9 mouse cellular contexts compared by ENCODE assay signal in genomic region chr7:144238409-144238808, GRCm38 (mm10).
DNase-seq lines count a peak whose midpoint lies in the region; ATAC-seq and TF ChIP-seq lines count a peak whose summit lies in the region.
"Had no signal": no experiment of that assay in that cellular context is flagged by ENCODE, and none has a peak within 500 bp of the region (broad histone marks: within the 10 kb centered on the region; RNA-seq: fewer than 3 reads in every experiment).

No protein-coding gene starts in this region.

- no peak for ATAC-seq in lung, embryonic 14.5 days (ENCODE audit: insufficient read depth)
- ATAC-seq in embryonic facial prominence, embryonic 14.5 days (ENCODE audit: low read depth): no peak
- no peak for ATAC-seq in cerebellum, adult (ENCODE audit: insufficient number of reproducible peaks, low FRiP score, low TSS enrichment)

- no peak for TF ChIP-seq POLR2A in lung, adult 2 months (IDR thresholded peaks at IDR 0.05; ENCODE audit: borderline replicate concordance, extremely low read depth, low read depth, low read length)
- no peak for TF ChIP-seq POLR2A in olfactory bulb, adult 2 months (IDR thresholded peaks at IDR 0.05; ENCODE audit: insufficient read depth, low read depth, low read length)

- no peaks in the 10 kb centered on the region for H3K27me3 ChIP-seq in lung, embryonic 14.5 days (ENCODE audit: insufficient read depth, low read length)
- H3K27me3 ChIP-seq in embryonic facial prominence, embryonic 14.5 days (replicated peaks; ENCODE audit: control insufficient read depth, insufficient read depth, low read length): no peaks in the 10 kb centered on the region

- TF ChIP-seq CTCF in lung, embryonic 14.5 days (IDR thresholded peaks at IDR 0.05; ENCODE audit: low read depth): no peak
- no peak for TF ChIP-seq CTCF in lung, adult 2 months (IDR thresholded peaks at IDR 0.05; ENCODE audit: insufficient read depth, low read length)
- TF ChIP-seq CTCF in olfactory bulb, adult 2 months (IDR thresholded peaks at IDR 0.05; ENCODE audit: insufficient read depth, low read depth, low read length): no peak

- H3K36me3 ChIP-seq in lung, embryonic 14.5 days (ENCODE audit: insufficient read depth): no peaks in the 10 kb centered on the region
- no peaks in the 10 kb centered on the region for H3K36me3 ChIP-seq in embryonic facial prominence, embryonic 14.5 days (ENCODE audit: control insufficient read depth, insufficient read depth, low read length)

- H3K4me3 ChIP-seq in lung, embryonic 14.5 days (ENCODE audit: low read depth, low read length): no peak overlapping the region
- no peak overlapping the region for H3K4me3 ChIP-seq in lung, adult 2 months (replicated peaks; ENCODE audit: extremely low read depth, low read depth, low read length)
- H3K4me3 ChIP-seq in embryonic facial prominence, embryonic 14.5 days (ENCODE audit: low read depth, low read length): no peak overlapping the region
- peak overlapping the region; percentile 72 for H3K4me3 ChIP-seq in olfactory bulb, adult 2 months (ENCODE audit: insufficient read depth, low read depth, low read length)
- H3K4me3 ChIP-seq: megakaryocyte, embryonic 14.5 days had no signal

- no peak overlapping the region for H3K27ac ChIP-seq in lung, embryonic 14.5 days (ENCODE audit: low read depth)
- no peak overlapping the region for H3K27ac ChIP-seq in embryonic facial prominence, embryonic 14.5 days (replicated peaks; ENCODE audit: low read depth, low read length)
- H3K27ac ChIP-seq in olfactory bulb, adult 2 months (ENCODE audit: insufficient read depth, low read depth, low read length): peak overlapping the region; percentile 97

- H3K9ac ChIP-seq in lung, embryonic 14.5 days: no peak overlapping the region
- no peak overlapping the region for H3K9ac ChIP-seq in embryonic facial prominence, embryonic 14.5 days (ENCODE audit: low read depth, low read length)

- WGBS in lung, embryonic 14.5 days: 16% methylated on average over 12 of the region's 12 CpGs
- WGBS in lung, adult 2 months: 27% methylated on average over 12 of the region's 12 CpGs
- WGBS in embryonic facial prominence, embryonic 14.5 days: 21% methylated on average over 12 of the region's 12 CpGs
- 9% methylated on average over 12 of the region's 12 CpGs for WGBS in olfactory bulb, adult 2 months

- DNase-seq in lung, embryonic 14.5 days: peak; percentile 78
- DNase-seq in lung, adult 2 months: no peak
- DNase-seq in embryonic facial prominence, embryonic 14.5 days (ENCODE audit: low spot score): peak; percentile 81
- peak; percentile 49 to 63 for DNase-seq in layer of hippocampus, postnatal 10 days (ENCODE audit: low spot score in 2 of 2)
- DNase-seq in thymus, postnatal 0 days (ENCODE audit: low spot score): no peak
- no peak for DNase-seq in ovary, postnatal 36 days (ENCODE audit: low spot score)

- no peaks in the 10 kb centered on the region for H3K9me3 ChIP-seq in lung, embryonic 14.5 days (ENCODE audit: low read depth, low read length)
- no peaks in the 10 kb centered on the region for H3K9me3 ChIP-seq in embryonic facial prominence, embryonic 14.5 days (ENCODE audit: control insufficient read depth, low read length)

- H3K4me1 ChIP-seq in lung, embryonic 14.5 days (ENCODE audit: insufficient read depth): no peaks in the 10 kb centered on the region; the same call in 1 of the 2 replicates
- H3K4me1 ChIP-seq in lung, adult 2 months (ENCODE audit: control insufficient read depth, insufficient read depth, low read length): no peaks in the 10 kb centered on the region
- H3K4me1 ChIP-seq in embryonic facial prominence, embryonic 14.5 days (ENCODE audit: control insufficient read depth, insufficient read depth, low read length): no peaks in the 10 kb centered on the region; the same call in 1 of the 2 replicates
- H3K4me1 ChIP-seq in olfactory bulb, adult 2 months (ENCODE audit: control insufficient read depth, insufficient read depth, low read length): peaks cover 54% of the 10 kb centered on the region
- H3K4me1 ChIP-seq: megakaryocyte, embryonic 14.5 days had no signal

- no peak overlapping the region for H3K4me2 ChIP-seq in lung, embryonic 14.5 days
- H3K4me2 ChIP-seq in embryonic facial prominence, embryonic 14.5 days (ENCODE audit: low read depth, low read length): peak overlapping the region; percentile 30

Comparison
In these comparisons a context has a peak if more than half of its experiments do, and no peak if none do; other contexts are left out.
1. DNase-seq: peak in lung, embryonic 14.5 days (single experiment), embryonic facial prominence, embryonic 14.5 days (single experiment) and layer of hippocampus, postnatal 10 days (2 of 2); none in lung, adult 2 months (single experiment), thymus, postnatal 0 days (single experiment) and ovary, postnatal 36 days (single experiment).